Mouse (Mus musculus) retina, adult 2 months (tissue): Measurements from ENCODE around the gene Cdkl5.

ENCODE experiments used
- DNase-seq: peaks from one replicate; pipeline ENCODE4 v3.0.0-alpha.2; 2012; ENCODE audit warnings: low read depth, low spot score

The Cdkl5 gene

DNA sequence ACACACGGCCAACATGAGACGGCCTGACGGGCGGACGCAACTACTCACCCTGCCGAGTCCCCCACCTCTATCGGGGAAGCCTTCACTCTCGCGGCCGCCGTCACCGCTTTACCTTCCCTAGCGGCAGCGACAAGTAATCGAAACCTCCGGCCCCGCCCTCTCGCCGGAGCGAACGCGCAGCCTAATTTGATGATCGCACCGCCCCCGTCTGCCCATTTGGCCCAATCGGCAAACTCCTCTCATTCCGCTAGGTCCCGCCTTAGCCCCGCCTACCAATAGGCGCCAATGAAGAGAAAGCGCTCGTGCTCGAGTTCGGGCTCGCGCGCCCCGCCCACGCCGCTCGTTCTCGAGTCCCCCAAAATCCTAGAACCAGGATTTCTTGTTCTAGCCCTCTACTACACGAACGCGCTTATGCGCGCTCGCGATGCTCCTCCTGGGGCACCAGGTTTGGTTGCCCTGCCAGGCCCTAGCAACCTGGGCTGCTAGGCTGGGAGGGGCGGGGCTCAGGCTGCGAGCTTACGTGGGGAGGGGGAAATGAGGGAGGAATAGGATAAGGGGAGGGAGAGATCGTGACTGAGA lies at the start of gene Cdkl5:
Gene Cdkl5 (minus strand): TSS at position 162 of the 579 bp plus-strand sequence.
- DNase-seq: peak; percentile 83

DNA sequence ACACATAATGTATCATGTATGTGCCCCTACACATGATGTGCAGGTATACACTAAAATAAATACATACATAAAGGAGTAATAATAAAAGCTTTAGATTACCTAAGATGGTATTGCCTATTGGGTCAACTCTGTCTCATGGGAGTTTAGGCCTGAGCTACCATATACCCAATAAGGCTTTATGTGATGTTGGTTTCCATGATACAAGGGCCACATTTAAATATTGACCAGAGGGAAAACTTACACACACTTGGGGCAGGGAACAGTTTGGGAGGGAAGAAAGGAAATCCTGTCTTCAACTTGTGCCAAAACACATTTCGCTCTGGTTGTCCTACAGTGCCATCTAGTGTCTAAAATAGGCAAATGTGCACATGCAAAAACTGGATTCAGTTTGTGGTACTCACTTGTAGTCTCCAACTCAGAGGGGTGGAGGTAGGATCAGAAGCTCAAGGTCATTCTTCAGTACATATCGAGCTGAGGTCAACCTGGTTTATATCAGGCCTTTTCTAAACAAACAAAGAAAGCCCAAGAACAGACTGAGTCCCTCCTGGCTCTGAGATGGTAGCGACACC lies 38.8 kb upstream of the Cdkl5 start:
- peak; percentile 36 for DNase-seq

DNA sequence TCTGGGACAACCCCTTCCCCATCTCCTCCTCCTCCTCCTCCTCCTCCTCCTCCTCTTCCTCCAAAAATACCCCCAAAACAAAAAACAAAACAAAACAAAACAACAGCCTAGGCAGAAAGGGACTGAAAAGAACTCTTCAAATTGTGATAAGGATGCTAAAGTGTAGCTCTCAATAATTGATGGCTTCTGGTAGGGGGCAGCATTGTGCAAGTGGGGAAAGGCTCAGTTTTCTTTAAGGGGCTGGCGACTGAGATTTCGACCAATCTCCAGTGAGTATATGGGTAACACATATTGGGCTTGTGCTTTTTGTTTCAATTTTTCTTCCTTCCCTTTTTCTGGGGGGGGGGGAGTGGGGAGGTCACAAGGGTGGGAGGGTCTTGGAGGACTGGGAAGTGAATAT lies 37.9 kb upstream of the Cdkl5 start:
- DNase-seq: no peak

DNA sequence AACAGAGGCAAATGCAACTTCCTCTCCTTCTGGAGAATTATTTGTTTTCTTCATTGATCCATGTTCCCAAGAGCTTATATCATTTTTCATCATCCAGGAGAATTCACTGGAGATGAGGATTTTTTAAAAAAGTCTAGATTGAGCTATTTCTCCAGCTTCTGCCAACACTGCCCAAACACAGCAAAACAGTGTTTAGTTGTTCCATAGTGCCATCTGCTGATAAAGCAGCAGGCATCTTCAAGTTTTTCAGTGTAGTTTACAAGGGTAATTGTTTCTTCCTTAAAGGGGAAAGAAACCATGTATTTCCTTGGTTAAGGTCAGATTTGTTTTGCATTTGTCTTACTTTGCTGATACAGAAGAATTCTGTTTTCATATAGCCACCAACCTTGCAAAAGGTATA lies 35.7 kb upstream of the Cdkl5 start:
- no peak for DNase-seq

DNA sequence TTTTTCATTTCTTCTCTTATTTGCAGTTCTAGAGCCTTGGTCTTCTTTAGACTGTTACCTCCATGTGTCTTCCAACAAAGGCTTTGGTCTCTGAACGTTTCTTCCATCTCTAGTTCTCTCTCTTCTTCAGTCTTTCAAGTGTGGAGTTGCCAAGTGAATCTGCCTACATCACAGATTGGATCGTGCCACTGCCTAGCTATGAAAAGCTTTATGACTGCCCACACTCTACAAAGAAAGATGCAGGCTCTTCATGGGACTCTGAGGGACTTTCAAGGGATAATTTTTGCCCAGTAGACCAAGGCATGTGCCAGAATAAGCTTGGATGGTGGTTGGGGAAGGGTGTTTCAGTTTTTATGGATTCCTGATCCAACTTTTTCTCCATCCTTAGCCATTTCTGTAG lies 30.0 kb upstream of the Cdkl5 start:
- DNase-seq: no peak

DNA sequence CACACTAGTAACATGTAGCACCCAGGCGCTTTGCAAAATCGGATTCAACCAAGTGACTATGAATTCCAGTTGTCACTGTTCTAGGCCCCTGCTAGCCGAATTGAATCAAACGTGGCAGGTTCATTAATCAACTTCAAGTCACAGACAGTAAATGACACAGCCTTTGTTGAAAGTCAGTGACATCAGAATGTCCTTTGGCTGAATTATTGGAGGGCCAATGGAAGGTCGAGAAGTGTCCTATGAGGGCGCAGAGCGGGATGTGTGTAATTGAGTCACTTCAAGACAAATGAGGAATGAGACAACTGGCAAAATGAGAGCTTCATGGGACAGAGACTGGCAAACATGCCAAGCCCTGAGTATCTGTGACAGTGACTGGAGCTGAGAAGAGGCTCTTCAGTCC lies 27.0 kb upstream of the Cdkl5 start:
- no peak for DNase-seq

DNA sequence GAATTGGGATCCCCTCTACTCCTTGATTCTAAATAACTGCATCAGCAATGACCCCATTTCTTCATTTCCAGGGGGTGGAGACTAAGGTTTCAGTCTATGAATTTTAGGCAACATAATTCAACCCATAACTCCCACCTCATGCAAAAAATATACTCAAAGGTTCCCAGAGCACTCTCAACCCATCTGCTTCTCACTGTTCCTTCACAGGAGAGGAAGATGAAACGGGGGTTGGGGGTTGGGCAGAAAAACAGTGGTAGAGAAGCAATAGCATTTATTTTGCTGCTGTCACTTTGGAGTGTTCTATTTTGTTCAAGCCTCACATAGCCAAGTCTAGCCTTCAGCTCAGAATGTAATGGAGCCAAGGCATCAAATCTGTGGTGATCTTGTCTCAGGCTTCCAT lies 23.7 kb upstream of the Cdkl5 start:
- DNase-seq: no peak

DNA sequence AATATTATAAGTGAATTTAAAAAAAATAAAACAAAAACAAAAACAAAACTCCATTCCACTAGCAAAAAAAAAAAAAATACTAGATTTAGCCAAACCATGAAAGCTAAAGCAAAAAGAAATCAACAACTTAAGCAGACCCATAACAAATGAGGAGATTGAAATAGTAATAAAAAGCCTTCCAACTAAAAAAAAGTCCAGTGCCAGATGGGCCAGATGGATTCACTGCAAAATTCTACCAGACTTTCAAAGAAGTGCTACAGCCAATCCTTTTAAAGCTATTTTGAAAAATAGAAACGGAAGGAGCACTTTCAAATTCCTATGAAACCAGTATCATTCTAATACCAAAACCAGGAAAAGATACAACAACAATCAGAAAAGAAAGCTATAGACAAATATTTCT lies 11.8 kb upstream of the Cdkl5 start:
- no peak for DNase-seq

DNA sequence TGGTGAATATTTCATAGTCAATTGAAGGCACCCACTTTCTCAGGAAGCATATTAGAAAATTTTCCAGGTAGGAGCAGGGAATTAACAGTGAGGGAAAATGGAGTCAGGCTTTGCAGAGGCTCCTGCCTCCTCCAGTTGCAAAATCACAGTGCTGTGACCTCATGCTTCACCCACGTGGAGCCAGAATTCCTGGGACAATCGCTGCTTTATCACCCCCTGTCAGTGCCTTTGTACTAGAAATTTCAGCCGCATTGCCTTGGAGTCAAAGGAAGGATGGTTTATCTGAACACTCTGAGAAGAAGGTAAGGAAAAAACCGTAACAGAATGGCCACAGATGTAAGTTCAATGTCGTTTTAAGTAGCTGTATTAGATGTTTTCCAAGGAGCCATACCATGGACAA lies 1.5 kb upstream of the Cdkl5 start:
- no peak for DNase-seq

DNA sequence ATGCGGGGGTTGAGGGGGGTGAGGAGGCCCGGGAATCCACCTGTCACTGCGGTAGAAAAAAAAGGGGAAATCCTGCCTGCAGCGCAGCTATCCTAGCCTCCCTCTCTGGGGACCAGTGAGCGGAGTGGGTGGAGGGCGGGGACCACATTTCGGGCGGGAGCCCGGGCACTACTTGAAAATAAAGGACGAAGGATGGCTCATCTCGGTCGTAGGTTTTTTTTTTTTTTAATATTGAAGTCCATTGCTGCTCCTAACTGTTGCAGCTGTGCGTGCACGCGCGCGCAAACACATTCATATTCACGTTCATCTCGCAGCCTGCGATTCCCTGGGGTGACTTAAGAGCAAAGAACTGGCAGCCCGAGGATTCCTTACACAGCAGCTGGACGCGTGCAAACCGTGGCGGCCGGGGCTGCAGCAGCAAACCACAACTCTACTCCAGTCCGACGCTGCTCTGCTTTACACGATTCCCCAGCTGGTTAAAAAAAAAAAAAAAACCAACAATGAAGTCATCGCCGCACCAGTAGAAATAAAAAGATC lies 695 bp upstream of the Cdkl5 start:
- no peak for DNase-seq

DNA sequence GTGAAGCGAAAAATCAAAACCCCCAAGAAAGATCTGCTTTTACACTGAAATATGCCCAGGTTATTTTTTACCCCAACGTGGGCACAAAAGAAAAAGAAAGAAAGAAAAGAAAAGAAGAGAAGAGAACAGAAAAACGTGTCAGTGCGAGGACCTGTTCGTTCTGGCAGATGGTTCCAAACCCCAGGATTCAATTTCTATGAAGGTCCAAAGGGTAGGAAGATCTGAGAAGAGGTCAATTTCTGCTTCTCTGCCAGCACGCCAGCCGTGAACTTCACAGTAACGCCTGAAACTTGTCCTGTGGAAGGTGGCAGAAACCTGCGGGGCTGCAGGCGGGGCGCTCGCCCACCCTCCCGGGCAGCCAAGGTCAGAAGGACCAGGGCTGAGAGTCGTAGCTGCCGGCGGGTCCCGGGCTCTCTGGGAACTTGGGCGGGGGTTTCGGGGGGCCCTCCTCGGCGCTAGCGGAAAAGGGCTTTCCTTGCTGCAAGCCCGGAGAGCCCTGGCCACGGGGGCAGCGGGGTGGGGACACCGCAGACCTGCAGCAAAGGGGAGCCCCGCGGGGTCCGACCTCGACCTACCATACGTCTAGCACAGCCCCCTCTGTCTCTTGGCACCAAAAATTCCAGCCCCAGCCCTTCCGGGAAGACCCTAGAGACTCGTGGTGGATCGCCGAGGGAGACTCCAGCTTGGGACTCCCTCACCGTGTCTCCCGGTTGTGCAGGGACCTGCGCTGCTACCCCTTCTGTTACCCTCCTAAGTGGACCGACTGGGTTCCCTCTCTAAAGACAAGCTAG lies 560 bp downstream of the Cdkl5 start:
- DNase-seq: no peak

DNA sequence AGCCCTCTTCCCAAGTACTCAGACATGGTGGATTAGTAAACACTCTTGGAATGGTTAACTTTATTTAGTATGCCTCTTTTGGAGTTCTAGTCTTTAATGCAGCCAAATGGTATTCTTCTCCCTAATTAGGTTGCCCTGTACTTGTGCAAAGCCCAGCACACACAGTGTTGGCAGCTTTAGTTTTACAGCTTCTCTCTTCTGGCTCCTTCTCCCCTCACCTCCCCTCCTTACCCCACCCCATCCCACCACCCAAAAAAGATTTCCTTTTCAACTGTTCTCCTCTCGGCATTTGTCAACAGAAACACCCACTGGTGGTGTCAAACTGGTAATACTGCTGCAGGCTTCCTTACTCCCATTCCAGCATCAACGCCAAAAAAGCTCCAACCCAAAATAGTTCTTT lies 1.8 kb downstream of the Cdkl5 start:
- DNase-seq: no peak

DNA sequence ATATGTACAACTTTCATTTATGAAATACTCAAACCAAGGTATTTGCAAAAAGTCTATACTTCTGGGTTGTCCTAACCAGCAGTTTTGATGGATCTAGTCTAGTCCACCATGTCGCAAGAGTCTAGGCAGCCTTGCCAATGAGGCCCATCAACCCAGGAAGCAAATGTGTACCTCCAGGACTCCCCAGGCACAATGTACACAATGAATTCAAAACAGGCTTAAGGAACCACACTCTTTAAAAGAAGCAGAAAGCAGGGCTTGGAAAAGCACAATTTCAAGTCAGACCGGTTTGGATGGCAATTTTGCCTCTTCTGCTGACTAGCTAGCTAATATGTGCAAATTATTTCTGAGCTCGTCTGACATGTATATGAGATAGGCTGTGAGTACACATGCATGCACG lies 4.2 kb downstream of the Cdkl5 start:
- no peak for DNase-seq

DNA sequence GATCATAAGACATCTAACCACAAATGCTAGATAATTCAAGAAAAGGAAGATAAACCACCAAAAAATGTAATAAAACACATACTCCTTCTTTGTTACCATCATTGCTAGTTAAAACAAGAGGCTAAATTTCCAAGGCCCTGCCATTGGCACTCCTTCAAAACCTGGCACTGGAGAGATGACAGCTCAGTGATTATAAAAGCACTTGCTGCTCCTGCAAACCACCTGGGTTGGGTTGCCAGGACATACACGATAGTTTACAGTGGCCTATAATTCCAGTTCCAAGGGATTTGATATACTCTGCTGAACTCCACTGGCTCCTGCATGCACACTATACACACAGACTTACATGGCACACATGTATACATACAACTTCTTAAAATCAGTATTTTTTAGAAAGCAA lies 16.6 kb downstream of the Cdkl5 start:
- no peak for DNase-seq

DNA sequence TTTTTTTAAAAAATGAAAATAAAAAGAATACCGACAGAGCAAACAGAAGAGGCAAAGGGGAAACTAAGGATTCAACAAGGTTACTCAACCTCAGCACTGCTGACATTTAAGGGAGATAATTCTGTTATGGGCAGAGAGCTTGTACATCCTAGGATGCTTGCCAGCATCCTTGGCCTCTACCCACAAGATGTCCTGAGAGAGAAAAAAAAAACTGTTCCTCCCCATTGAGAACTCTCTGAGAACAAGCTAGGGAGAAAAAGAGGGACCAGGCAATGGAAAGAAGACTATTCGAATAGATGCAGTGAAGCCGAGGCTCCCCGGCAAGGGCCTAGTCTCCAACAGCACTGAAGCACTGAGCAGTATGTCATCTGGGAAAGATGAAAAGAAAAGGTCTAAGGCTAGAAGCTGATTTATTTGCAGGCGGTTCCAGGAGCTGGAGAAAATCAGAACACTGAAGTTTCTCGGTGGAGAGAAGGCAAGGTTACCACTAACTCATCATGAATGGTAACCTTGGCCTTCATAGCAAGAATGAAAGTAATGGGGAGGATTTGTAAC lies 22.4 kb downstream of the Cdkl5 start:
- no peak for DNase-seq

DNA sequence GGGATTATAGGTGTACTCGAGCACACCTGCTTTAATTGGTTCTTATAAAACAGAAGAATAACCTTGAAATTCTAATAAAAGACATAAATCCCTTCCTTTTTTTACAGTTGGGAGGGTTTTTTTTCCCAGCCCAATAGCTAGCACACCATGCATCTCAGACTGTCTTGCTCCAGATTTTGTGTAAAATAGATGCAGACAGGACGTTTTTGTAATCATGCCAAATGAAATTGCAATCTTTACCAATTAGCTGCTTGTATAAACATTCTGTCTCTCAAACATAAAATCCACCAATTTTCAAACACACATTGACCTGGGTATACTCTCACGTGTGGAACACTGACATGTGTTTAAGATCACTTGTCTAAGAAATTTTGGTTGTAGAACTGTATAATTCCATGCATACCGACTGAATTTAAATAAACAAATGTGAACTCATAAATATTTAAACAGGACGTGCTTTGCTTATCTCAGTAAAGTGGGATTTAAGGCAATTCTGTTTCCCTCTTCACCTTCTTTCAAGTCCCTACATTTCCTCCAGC lies 35.8 kb downstream of the Cdkl5 start:
- DNase-seq: no peak

DNA sequence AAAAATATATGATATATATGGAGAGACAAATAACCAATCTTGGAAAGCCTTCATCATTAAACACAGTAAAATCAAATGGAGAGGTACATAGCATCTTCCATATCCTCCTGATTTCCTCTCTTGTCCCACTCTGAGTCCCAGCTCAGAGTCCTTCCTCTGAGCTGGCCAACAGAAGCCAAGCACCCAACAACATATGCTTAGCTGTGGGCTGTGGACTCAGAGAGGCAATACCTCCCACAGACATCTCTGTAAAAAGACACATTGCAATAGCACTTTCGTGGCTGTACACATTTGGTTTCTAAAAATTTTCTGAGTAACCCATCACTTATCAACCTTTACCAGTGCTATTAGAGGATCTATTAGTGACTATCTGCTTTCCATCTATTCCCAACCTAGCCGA lies 44.9 kb downstream of the Cdkl5 start:
- no peak for DNase-seq

DNA sequence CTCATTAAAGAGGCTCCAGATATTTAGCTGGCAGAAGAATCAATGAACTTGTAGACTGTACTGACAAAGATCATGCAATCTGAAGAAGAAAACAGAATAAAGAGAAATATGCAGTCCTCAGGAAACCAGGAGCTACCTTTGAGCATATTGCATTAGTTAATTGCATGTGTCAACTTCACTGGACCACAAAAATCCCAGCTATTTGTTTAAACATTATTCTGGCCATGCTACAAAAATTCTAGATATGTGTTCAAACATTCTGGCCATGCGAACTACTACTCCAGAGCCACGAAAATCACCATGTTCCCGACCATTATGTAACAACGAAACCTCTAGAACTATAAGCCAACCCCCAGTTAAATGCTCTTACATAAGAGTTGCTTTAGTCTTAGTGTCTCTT lies 49.8 kb downstream of the Cdkl5 start:
- DNase-seq: no peak

DNA sequence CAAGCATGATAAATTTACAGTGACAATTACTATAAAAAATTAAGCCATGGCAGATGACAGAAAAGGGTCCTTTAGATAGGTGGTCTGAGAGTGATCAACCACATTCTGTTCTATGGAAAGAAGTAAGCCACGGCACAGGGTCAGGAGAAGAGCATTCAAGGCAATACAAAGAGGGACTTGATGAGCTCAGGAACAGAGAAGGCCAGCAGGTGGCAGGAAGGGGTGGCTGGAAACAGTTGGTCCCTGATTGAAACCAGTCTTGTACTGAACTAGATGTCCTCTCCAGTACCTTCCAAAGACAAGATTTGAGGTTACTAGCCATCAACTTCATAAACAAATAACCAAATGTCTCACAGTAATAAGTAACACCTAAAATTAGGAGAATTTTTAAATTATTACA lies 59.0 kb downstream of the Cdkl5 start:
- DNase-seq: no peak

DNA sequence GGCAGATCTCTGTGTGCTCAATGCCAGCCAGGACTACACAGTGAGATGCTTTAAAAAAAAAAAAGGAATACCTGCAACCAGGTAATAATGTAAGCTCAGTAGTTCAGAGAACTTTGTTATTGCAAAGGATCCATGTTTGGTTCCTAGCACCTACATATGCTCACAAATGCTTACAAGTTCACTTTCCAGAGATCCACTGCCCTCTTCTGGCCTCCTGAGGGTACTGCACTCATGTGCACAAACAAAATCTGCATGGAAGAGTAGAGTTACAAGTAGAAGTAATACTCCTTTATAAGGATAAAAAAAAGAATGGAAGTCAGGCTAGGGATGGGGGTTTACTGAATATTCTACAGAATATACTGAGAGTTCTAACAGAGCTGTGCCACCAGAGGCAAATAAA lies 63.8 kb downstream of the Cdkl5 start:
- no peak for DNase-seq

DNA sequence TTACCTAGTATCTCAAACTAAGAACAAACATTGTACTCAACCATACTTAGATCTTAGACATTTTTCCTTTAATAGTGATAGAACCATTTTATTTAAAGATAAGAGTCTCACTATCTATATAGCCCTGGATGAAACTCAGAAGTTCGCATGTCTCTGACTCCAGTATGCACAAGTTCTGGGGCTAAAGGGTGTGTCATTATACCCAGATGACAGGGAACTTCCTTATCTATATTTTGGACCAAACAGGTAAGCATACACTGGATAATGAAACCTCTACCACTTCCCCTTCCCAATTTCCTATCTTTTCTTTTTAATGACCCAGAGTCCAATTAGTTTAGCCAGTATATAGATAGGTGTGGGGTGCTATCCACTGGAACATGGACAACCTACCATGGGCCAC lies 65.6 kb downstream of the Cdkl5 start:
- no peak for DNase-seq

DNA sequence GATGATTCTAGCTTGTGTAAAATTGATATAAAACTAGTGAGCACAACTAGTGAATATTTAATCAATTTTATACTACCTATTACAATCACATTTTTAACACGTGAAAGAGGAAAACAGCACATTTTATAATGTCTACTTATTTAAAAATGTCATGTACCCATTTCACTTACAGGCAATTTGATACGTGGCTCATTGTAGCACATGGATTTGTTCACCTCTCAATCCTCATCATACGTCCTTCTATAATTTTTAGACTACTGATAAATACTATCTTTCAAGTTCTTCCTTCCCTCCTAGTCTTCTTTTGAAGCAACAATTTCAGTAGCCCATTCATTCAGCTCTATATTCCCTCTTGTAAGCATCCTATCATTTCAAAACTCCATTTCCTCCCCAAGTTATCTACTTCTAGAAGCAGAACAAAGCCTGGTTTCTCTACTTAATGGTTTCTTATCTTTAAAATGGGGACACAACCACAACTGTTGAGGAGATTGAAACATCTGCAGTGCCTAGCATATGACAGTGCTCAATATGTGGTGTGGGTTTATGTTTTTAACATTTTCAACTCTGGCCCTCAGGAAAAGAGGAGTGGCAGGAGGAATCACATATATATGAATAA lies 75.4 kb downstream of the Cdkl5 start:
- DNase-seq: no peak
